Mouse (Mus musculus) Muller cell, postnatal 12 days (primary cell): ENCODE data around the gene Kcnh1.

Source experiments
- DNase-seq: peaks from one replicate; pipeline ENCODE4 v3.0.0-alpha.2; 2015; ENCODE audit errors: inconsistent ontology term

The Kcnh1 gene

GRCm38 (mm10) chr1:192415813-192416212, 225.2 kb downstream of the Kcnh1 start:
- DNase-seq: no peak

- peak; percentile 43 for DNase-seq
Observed at GRCm38 (mm10) chr1:192416241-192416821, 225.8 kb downstream of the Kcnh1 start.

GRCm38 (mm10) chr1:192419176-192419575, 228.6 kb downstream of the Kcnh1 start:
- DNase-seq: no peak

- DNase-seq: no peak
Observed at GRCm38 (mm10) chr1:192421377-192422166, 231.0 kb downstream of the Kcnh1 start.

- no peak for DNase-seq
Observed at GRCm38 (mm10) chr1:192431423-192431822, 240.8 kb downstream of the Kcnh1 start.

GRCm38 (mm10) chr1:192435503-192435902, 244.9 kb downstream of the Kcnh1 start:
- no peak for DNase-seq

- DNase-seq: no peak
Observed at GRCm38 (mm10) chr1:192439151-192439837, 248.7 kb downstream of the Kcnh1 start.

GRCm38 (mm10) chr1:192442772-192443445, 252.3 kb downstream of the Kcnh1 start:
- peak; percentile 40 for DNase-seq

GRCm38 (mm10) chr1:192443998-192444657, 253.6 kb downstream of the Kcnh1 start:
- no peak for DNase-seq

GRCm38 (mm10) chr1:192444658-192445447, 254.3 kb downstream of the Kcnh1 start:
- DNase-seq: peak; percentile 95

- DNase-seq: no peak
Observed at GRCm38 (mm10) chr1:192446158-192446557, 255.6 kb downstream of the Kcnh1 start.

GRCm38 (mm10) chr1:192447666-192448065, 257.1 kb downstream of the Kcnh1 start:
- DNase-seq: no peak

GRCm38 (mm10) chr1:192448512-192448911, 257.9 kb downstream of the Kcnh1 start:
- no peak for DNase-seq

- peak; percentile 83 for DNase-seq
Observed at GRCm38 (mm10) chr1:192449572-192450351, 259.2 kb downstream of the Kcnh1 start.

- no peak for DNase-seq
Observed at GRCm38 (mm10) chr1:192450425-192450824, 259.9 kb downstream of the Kcnh1 start.

GRCm38 (mm10) chr1:192451722-192452121, 261.1 kb downstream of the Kcnh1 start:
- DNase-seq: no peak

GRCm38 (mm10) chr1:192454501-192454900, 263.9 kb downstream of the Kcnh1 start:
- DNase-seq: peak; percentile 70

GRCm38 (mm10) chr1:192454981-192455380, 264.4 kb downstream of the Kcnh1 start:
- DNase-seq: no peak

GRCm38 (mm10) chr1:192457037-192457436, 266.5 kb downstream of the Kcnh1 start:
- DNase-seq: no peak
